Mouse (Mus musculus) bone marrow macrophage, adult 2 months (primary cell): ENCODE measurements at regions not wholly inside any gene's neighbourhood (a gene's known extent, or its start where the extent isn't known, plus 50 kb on each side); places are given as distances from the start of the nearest gene placed in this dataset.

Experiments used
- H3K27ac ChIP-seq: 2 replicates; pipeline ENCODE4 v1.5.1; 2012; ENCODE audit warnings: low read depth, low read length; ENCODE audit not compliant: insufficient read depth
- H3K4me1 ChIP-seq: 2 replicates; pipeline ENCODE4 v1.6.1; 2012; ENCODE audit warnings: low read length; ENCODE audit not compliant: control insufficient read depth, insufficient read depth
- H3K4me3 ChIP-seq: 2 replicates; pipeline ENCODE4 v1.5.1; 2012; ENCODE audit warnings: mild to moderate bottlenecking, low read length, moderate library complexity; ENCODE audit not compliant: insufficient read depth
- CTCF ChIP-seq: IDR thresholded peaks from 2 replicates; pipeline ENCODE4 v1.5.1; 2012; ENCODE audit warnings: low read depth, mild to moderate bottlenecking, low read length, moderate library complexity
- POLR2A ChIP-seq: IDR thresholded peaks from 2 replicates; pipeline ENCODE4 v1.6.1; 2012; ENCODE audit warnings: mild to moderate bottlenecking, low read depth, low read length, borderline replicate concordance

DNA sequence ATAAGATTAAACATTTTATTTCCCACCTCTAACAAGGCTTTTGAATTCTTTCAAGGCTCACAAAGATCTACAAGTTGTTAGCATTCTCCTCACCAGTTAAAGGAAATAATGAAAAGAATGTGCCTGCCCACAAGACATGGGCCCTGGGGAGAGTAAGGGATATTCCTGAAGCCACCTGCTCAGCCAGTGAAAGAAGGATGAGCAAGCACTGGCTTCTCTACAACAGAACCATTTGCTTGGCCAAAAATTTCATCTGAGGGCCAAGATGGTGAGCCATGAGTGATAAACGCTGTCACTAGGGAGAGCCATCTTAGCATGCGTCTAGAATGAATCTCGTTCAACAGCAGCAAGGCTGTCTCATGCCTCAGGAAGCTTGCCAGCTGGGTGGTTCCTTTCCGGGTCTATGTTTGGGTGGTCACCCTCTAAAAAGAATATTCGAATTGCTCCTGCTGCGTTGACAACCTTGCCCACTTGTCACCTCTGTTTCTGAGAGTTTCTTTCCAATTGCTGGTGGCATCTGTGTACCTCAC is 161.2 kb upstream of the Lpp start:
- Histone ChIP-seq H3K4me3 (no peak overlapping the region), H3K27ac (no peak overlapping the region), H3K4me1 (peaks cover 8% of the 10 kb centered on the region)
- TF ChIP-seq POLR2A: no peak
- TF ChIP-seq CTCF: no peak

DNA sequence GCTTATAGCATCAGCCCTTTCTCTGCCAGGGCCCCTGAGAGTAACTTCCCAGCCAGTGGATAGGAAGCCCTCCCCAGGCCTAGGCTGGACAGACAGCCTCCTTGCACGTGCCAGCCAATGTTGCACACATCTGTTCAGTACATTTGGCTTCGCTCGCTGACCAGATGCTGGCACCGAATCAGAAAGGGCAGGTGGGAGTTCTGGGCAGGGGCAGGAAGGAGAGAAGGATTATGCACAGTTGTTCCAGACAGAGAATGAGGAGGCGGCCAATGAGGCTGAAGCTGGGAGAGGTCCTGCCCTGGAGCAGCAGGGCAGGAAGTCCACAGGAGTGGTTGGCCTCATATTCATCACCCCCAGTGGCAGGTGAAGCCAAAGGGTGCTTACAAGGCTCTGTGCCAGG is 161.8 kb upstream of the Lpp start:
- no peak overlapping the region for H3K4me3 ChIP-seq
- H3K4me1 ChIP-seq: peaks cover 8% of the 10 kb centered on the region
- TF ChIP-seq CTCF (no peak), POLR2A (no peak)
- H3K27ac ChIP-seq: no peak overlapping the region

DNA sequence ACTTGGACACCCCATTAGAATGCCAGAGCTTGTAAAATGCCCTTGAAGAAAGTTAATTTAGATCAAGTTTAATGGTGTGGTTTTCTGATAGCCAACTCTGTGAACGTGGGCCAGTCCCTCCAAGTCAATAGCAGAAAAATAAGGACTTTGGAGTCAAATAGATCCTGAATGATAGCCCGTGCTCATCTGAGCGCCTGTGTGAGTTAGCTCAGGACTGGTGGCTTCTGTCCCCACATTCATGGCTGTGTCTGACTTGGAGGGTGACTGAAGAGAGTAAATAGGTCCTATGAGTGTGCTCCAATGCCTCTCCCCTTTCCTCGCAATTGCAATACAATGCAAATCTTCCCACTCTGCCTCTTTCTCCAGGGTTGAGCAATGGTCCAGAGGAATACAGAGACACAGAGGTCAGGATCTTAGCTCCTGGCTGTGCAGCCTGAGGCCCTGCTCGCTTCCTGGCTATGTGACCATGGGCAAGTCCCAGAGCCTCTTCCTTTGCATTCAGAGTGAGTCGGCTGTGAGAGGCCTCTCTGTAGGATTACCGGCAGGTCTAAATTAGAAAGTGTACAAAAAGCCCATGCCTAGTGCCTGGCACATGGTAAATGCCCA is 164.2 kb upstream of the Lpp start:
- no peaks in the 10 kb centered on the region for H3K4me1 ChIP-seq
- no peak overlapping the region for H3K4me3 ChIP-seq
- H3K27ac ChIP-seq: no peak overlapping the region
- TF ChIP-seq CTCF (no peak), POLR2A (no peak)

DNA sequence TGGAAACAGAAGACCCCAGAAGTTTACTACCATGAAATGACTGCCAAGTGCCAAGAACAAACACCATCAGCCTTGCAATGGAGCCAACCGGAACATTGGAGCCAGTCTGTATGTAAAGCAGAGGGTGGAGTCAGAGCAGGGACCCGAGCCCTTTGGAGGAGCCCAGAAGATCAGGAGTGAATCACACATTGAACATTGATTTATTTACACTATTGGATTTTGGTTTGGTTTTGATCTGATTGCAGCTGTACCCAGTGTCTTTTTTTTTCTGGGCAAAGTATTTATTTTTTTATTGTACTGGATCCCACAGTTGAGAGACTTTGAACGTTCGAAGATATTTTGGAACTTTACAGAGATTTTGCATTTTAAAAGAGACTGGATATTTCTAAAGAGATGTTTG is 167.4 kb upstream of the Lpp start:
- H3K27ac ChIP-seq: no peak overlapping the region
- peaks cover 4% of the 10 kb centered on the region for H3K4me1 ChIP-seq
- TF ChIP-seq CTCF (no peak), POLR2A (no peak)
- no peak overlapping the region for H3K4me3 ChIP-seq

DNA sequence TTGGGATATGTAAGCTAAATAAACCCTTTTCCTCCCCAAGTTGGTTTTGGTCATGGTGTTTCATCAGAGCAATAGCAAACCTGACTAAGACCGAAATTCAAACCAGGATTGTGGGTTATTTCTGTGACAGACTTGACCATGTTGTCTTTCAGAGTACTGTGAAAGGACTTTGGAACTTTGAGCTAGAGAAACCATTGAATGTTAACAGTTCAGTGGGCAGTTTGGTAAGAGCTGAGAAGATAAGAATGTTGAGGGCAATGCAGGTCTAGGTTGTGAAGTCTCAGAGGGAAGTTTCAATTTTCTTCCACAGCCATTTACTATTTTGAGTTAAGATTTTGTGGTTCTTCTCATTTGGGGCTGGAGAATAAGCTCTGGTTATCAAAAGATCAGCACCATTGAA is 168.2 kb upstream of the Lpp start:
- no peak overlapping the region for H3K4me3 ChIP-seq
- TF ChIP-seq POLR2A: no peak
- H3K27ac ChIP-seq: no peak overlapping the region
- peaks cover 4% of the 10 kb centered on the region for H3K4me1 ChIP-seq

DNA sequence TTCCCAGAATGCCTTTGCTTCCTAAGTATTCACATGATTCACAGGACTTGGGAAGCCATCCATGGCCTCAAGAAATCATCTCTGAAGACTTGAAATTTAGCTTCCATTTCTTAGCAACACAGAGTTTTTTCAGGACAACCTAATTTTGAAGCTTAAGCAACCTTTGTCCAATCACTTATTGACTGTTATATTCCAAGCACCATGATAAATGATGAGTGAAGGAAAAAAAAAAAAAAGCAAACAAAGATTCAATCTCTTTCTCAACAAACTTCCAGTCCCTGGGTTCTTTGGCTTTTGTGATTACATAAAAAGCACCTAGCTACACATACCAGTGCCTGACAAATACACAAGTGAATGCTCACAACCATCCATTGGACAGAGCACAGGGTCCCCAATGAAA is 169.4 kb upstream of the Lpp start:
- TF ChIP-seq POLR2A: no peak
- no peak for TF ChIP-seq CTCF
- peaks cover 4% of the 10 kb centered on the region for H3K4me1 ChIP-seq
- H3K4me3 ChIP-seq: no peak overlapping the region
- no peak overlapping the region for H3K27ac ChIP-seq

DNA sequence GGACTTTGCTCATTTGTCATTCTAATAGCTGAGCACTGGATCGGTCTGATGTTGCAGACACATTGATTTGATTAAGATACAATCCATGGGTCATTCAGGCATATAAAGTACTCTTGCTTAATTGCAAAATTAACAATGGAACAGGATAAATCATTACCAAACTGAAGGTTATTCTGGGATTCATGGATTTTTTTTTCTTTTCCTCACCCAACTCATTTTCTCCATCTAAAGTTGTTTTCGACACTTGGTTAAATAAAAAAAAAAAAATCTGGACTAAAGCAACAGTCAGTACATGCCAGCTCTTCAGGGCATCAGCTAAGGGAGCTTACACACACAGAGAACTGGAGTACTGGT is 169.8 kb upstream of the Lpp start:
- peaks cover 4% of the 10 kb centered on the region for H3K4me1 ChIP-seq
- TF ChIP-seq CTCF (no peak), POLR2A (no peak)
- no peak overlapping the region for H3K4me3 ChIP-seq
- no peak overlapping the region for H3K27ac ChIP-seq

DNA sequence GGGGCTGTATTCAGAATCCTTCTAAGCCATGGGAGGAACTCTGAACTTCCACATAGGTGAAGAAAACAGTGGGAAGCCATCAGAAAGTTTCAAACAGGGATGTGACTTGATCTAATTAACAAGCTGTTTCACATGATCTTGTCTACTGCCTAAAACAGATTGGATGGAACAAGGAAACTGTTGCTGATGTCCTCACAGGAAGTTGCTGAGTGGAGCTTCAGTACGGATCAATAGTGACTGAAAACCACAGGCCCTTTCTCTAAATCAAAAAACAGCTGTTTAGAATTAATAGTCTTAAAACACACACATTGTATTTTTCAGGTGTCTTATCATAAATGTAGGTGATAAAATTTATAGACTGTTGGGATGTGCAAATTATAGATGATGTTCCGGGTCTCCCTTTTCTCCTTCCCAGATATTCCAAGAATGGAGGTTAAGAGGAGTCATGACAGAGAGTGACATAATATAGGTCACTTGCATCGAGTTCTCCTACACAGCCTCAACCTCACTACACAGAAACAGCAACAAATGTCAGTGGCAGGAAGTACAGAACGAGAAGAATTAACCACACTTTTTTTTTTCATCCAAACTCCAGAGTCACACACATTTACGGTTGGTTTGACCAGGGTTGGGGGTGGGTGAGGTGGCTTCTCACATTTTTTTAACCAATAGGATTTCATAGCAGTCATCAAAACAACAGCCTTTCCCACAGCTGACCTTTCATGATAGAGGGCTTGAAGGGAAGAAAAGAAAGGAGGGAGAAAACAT is 170.4 kb upstream of the Lpp start:
- H3K4me3 ChIP-seq: no peak overlapping the region
- TF ChIP-seq POLR2A (no peak), CTCF (no peak)
- no peak overlapping the region for H3K27ac ChIP-seq
- H3K4me1 ChIP-seq: peaks cover 4% of the 10 kb centered on the region

DNA sequence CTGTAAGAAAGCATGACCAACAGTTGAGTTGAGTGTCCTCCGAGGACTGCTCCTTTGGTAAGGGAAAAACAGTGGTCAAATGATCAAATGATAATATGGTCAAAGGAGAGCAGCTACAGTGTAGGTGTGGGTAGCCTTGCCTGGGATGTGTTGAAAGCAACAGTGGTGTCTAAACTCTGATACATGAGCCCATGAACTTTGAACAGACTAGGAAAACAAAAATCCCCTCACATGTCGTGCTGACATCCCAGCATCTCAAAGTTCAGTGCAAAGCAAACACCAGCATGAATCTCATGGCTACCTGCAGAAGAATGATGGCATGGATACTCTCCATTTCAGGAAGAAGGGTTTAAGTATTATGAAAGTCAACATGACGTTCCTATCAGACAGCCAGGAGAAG is 171.3 kb upstream of the Lpp start:
- no peak for TF ChIP-seq POLR2A
- TF ChIP-seq CTCF: no peak
- Histone ChIP-seq H3K4me1 (peaks cover 4% of the 10 kb centered on the region), H3K27ac (no peak overlapping the region)

DNA sequence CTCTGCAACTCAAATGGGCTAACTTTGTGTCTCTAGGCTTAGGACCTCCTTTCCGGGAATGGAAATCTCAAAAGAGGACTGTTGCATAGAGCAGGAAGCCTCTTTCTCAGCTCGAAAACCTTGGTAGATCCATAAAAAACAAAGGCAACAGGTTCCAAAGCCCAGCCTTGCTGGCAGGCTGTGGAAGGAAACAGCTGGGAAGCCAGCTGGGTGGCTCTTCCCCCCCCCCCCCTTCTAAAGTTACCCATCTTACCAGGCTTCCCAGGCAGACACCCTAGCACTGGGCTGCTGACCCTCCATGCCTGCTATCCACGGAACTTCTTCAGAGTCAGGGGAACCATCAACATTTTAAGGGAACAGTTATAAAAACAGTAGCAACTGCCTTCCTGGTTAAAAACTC is 172.7 kb upstream of the Lpp start:
- Histone ChIP-seq H3K4me3 (no peak overlapping the region), H3K4me1 (peaks cover 4% of the 10 kb centered on the region), H3K27ac (no peak overlapping the region)
- TF ChIP-seq CTCF (no peak), POLR2A (no peak)

More for the DNA sequence above, 171.3 kb upstream of the Lpp start:
- no peak overlapping the region for H3K4me3 ChIP-seq
